Mouse (Mus musculus) lung, adult 2 months (tissue): ENCODE data around the gene Srsf4.

Experiments
- CTCF ChIP-seq: fragments of 200-500 bp; IDR thresholded peaks from 2 replicates; pipeline ENCODE4 v1.5.1; 2011; ENCODE audit warnings: mild to moderate bottlenecking, low read length, control low read depth; ENCODE audit not compliant: insufficient read depth
- POLR2A ChIP-seq: fragments of 200-500 bp; IDR thresholded peaks from 2 replicates; pipeline ENCODE4 v1.6.1; 2011; ENCODE audit warnings: low read depth, mild to moderate bottlenecking, control low read depth, low read length, borderline replicate concordance; ENCODE audit errors: extremely low read depth

- TF ChIP-seq POLR2A (no peak), CTCF (no peak)
These were observed 76.5 kb downstream of the Srsf4 start for GRCm38 (mm10) chr4:131949903-131950302.
